Mouse (Mus musculus) limb, embryonic 14.5 days (tissue): ENCODE measurements at regions not wholly inside any gene's neighbourhood (a gene's known extent, or its start where the extent isn't known, plus 50 kb on each side); places are given as distances from the start of the nearest gene placed in this dataset.
A peak's percentile ranks its signal among the peaks of the same experiment; 100 is the strongest.

Experiments
- ATAC-seq: fragments of 200-750 bp; cut with Nextera tagmentation; 2 replicates; pipeline ENCODE4 v1.8.0; 2017; ENCODE audit warnings: low read depth, moderate number of reproducible peaks, moderate TSS enrichment; ENCODE audit not compliant: low FRiP score
- DNase-seq: peaks from one replicate; pipeline ENCODE4 v3.0.0-alpha.2; 2015; ENCODE audit warnings: low spot score
- H3K27ac ChIP-seq: fragments of 300-500 bp; sonication (generic); replicated peaks from 2 replicates; pipeline ENCODE4 v1.5.1; 2014; ENCODE audit warnings: low read depth, mild to moderate bottlenecking, low read length, moderate library complexity, mixed read lengths
- H3K27me3 ChIP-seq: fragments of 300-500 bp; sonication (generic); 2 replicates; pipeline ENCODE4 v1.6.1; 2014; ENCODE audit warnings: low read length, mixed read lengths; ENCODE audit not compliant: control insufficient read depth, insufficient read depth
- H3K36me3 ChIP-seq: fragments of 300-500 bp; sonication (generic); 2 replicates; pipeline ENCODE4 v1.6.1; 2014; ENCODE audit warnings: mild to moderate bottlenecking, low read length, moderate library complexity, mixed read lengths; ENCODE audit not compliant: control insufficient read depth, insufficient read depth
- H3K4me1 ChIP-seq: fragments of 300-500 bp; sonication (generic); 2 replicates; pipeline ENCODE4 v1.6.1; 2014; ENCODE audit warnings: antibody characterized with exemption, low read length, mixed read lengths; ENCODE audit not compliant: control insufficient read depth, insufficient read depth
- H3K4me2 ChIP-seq: fragments of 300-500 bp; sonication (generic); replicated peaks from 2 replicates; pipeline ENCODE4 v1.6.1; 2014; ENCODE audit warnings: low read depth, mild to moderate bottlenecking, low read length, moderate library complexity; ENCODE audit not compliant: severe bottlenecking
- H3K4me3 ChIP-seq: fragments of 300-500 bp; sonication (generic); replicated peaks from 2 replicates; pipeline ENCODE4 v1.5.1; 2014; ENCODE audit warnings: low read length
- H3K9ac ChIP-seq: fragments of 300-500 bp; sonication (generic); 2 replicates; pipeline ENCODE4 v1.6.1; 2014; ENCODE audit warnings: mild to moderate bottlenecking, low read depth, low read length, moderate library complexity; ENCODE audit not compliant: severe bottlenecking
- H3K9me3 ChIP-seq: fragments of 300-500 bp; sonication (generic); 2 replicates; pipeline ENCODE4 v1.6.1; 2016; ENCODE audit warnings: low read length; ENCODE audit not compliant: control insufficient read depth
- POLR2A ChIP-seq: fragments of 200-500 bp; IDR thresholded peaks from 2 replicates; pipeline ENCODE4 v1.8.0; 2012; ENCODE audit warnings: inconsistent platforms, mild to moderate bottlenecking, moderate library complexity, borderline replicate concordance; ENCODE audit not compliant: insufficient read depth, insufficient read length; ENCODE audit errors: extremely low read depth
- WGBS: fragments of 180-500 bp; shearing (Covaris S2); extraction: QIAGEN DNeasy Blood & Tissue Kit; methylation state at CpG from one replicate; pipeline ENCODE4 v1.1.7; 2014; 5-methylcytosine and 5-hydroxymethylcytosine counted together

- H3K4me1 ChIP-seq, result 0 out of 2 replicates have a peak, but pooled peaks cover 2% of the 10 kb centered on the region
- no peak overlapping the region for H3K4me2 ChIP-seq
- H3K27ac ChIP-seq, result no peak overlapping the region
- H3K36me3 ChIP-seq, result no peaks in the 10 kb centered on the region
- no peaks in the 10 kb centered on the region for H3K9me3 ChIP-seq
- 74% methylated on average over 7 of the region's 10 CpGs for WGBS
- ATAC-seq (no peak), DNase-seq (no peak)
- H3K27me3 ChIP-seq, result no peaks in the 10 kb centered on the region
- TF ChIP-seq POLR2A, result no peak
- no peak overlapping the region for H3K9ac ChIP-seq
- no peak overlapping the region for H3K4me3 ChIP-seq
These were observed 114.8 kb downstream of the Ddx1 start for GRCm38 (mm10) chr12:13134168-13134567.

DNA sequence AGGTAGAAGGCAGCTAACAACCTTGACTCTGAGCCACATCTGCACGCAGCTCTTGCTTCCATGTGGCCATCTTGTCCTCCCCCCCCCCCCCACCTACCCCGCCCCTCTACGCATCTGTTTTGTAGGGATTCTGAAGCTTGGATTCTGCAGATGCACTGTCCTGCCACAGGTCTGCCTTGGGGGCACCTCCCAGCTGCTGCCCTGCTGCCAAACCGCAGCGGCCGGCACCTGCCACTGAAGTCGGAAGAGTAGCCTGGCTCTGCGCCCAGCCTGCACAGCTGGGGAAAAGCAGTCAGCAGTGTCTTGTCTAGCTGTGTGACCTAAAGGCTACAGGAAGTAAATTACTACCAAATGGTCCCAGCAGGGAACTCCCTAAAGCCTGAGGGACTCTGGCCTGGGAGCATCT lies 119.3 kb downstream of the Ddx1 start:
- H3K4me2 ChIP-seq, result no peak overlapping the region
- no peak overlapping the region for H3K9ac ChIP-seq
- peaks cover 5% of the 10 kb centered on the region; the same call in 1 of the 2 replicates for H3K4me1 ChIP-seq
- no peak overlapping the region for H3K4me3 ChIP-seq
- no peak for TF ChIP-seq POLR2A
- ATAC-seq (peak; percentile 62), DNase-seq (peak; percentile 73)
- H3K27me3 ChIP-seq, result no peaks in the 10 kb centered on the region
- H3K27ac ChIP-seq, result no peak overlapping the region
- no peaks in the 10 kb centered on the region for H3K9me3 ChIP-seq
- H3K36me3 ChIP-seq, result no peaks in the 10 kb centered on the region
- 24% methylated on average over 8 of the region's 8 CpGs for WGBS

DNA sequence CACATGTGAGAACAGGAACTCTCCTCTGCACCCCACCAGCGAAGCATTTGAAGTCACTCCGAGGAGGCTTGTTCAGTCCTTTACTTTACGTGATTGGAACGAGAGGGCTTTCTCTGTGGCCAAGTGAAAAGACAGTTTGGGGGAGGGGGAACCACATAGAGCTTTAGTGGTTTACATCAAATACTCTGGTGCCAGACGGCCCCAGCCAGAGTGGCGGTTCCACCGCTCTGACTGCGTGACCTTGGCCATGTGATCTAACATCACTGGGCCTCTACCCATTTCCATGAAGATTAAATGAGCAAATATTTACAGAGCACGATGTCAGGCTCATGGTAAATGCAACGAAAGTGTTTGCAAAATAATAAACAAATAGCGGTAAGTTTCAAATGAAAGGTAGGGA lies 121.6 kb downstream of the Ddx1 start:
- no peak overlapping the region for H3K27ac ChIP-seq
- no peak overlapping the region for H3K4me3 ChIP-seq
- H3K9ac ChIP-seq, result no peak overlapping the region
- no peaks in the 10 kb centered on the region for H3K36me3 ChIP-seq
- peaks cover 5% of the 10 kb centered on the region; the same call in 1 of the 2 replicates for H3K4me1 ChIP-seq
- no peak for TF ChIP-seq POLR2A
- ATAC-seq, result no peak
- no peaks in the 10 kb centered on the region for H3K27me3 ChIP-seq
- no peak for DNase-seq
- H3K4me2 ChIP-seq, result no peak overlapping the region
- 67% methylated on average over 11 of the region's 11 CpGs for WGBS
- H3K9me3 ChIP-seq, result no peaks in the 10 kb centered on the region

GRCm38 (mm10) chr12:13125054-13125453 lies 124.0 kb downstream of the Ddx1 start:
- peaks cover 6% of the 10 kb centered on the region for H3K4me1 ChIP-seq
- 100% methylated on average over 1 of the region's 1 CpGs for WGBS

GRCm38 (mm10) chr12:13122282-13122681 lies 126.7 kb downstream of the Ddx1 start:
- no peak for ATAC-seq
- Histone ChIP-seq H3K27ac (no peak overlapping the region), H3K4me2 (no peak overlapping the region), H3K9ac (no peak overlapping the region), H3K9me3 (no peaks in the 10 kb centered on the region), H3K4me3 (no peak overlapping the region), H3K4me1 (peaks cover 6% of the 10 kb centered on the region), H3K27me3 (no peaks in the 10 kb centered on the region), H3K36me3 (no peaks in the 10 kb centered on the region)
- WGBS, result 17% methylated on average over 9 of the region's 9 CpGs
- no peak for DNase-seq
- no peak for TF ChIP-seq POLR2A

More at GRCm38 (mm10) chr12:13125054-13125453, 124.0 kb downstream of the Ddx1 start:
- Histone ChIP-seq H3K9ac (no peak overlapping the region), H3K9me3 (no peaks in the 10 kb centered on the region), H3K4me3 (no peak overlapping the region), H3K36me3 (no peaks in the 10 kb centered on the region), H3K27ac (no peak overlapping the region), H3K4me2 (no peak overlapping the region), H3K27me3 (no peaks in the 10 kb centered on the region)
- no peak for DNase-seq
- TF ChIP-seq POLR2A, result no peak
- ATAC-seq, result no peak

GRCm38 (mm10) chr12:13120581-13120980 lies 128.4 kb downstream of the Ddx1 start:
- no peak overlapping the region for H3K27ac ChIP-seq
- peaks cover 3% of the 10 kb centered on the region for H3K4me1 ChIP-seq
- DNase-seq, result no peak
- no peaks in the 10 kb centered on the region for H3K36me3 ChIP-seq
- no peaks in the 10 kb centered on the region for H3K9me3 ChIP-seq
- H3K9ac ChIP-seq, result no peak overlapping the region
- no peak overlapping the region for H3K4me2 ChIP-seq
- H3K4me3 ChIP-seq, result no peak overlapping the region
- no peaks in the 10 kb centered on the region for H3K27me3 ChIP-seq
- 38% methylated on average over 7 of the region's 7 CpGs for WGBS
- TF ChIP-seq POLR2A, result no peak
- ATAC-seq, result 0 out of 2 replicates have a peak, but pooled peaks have one; percentile 26
